Comparison of ENCODE assay signal across 8 mouse cellular contexts in the genomic region with DNA sequence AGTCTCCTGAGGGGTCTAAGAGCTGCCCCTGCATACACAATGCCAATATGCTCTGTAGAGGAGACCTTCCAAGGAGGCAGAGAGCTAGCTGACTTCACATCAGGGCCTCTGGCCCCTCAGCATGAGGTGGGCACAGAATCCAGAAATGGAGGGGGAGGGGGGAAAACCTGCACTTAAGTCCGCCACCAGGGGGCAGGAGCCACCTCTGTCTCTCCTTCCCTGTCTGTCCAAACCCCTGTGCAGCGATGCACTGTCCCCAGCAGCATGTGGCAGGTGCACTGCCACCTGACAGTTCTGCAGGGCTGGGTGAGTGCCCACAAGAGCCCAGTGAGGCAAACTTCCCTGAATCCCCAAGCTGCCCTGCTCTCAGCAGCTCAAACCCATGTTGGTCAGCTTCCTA. TPM values are rescaled to one million over a fixed set of nuclear protein-coding genes. Genes with fewer than 3 reads are reported as not detected.
DNase-seq lines count a peak whose midpoint lies in the region.

No protein-coding gene starts in this region.

- peak; percentile 15 for DNase-seq in cerebellum, adult 11-12 months
- DNase-seq in cerebellum, adult 11 months, result no peak
- DNase-seq in 3134 (ENCODE audit: extremely low read depth, insufficient read length, low spot score), result peak; percentile 50
- DNase-seq in adrenal gland, adult 18-20 months (ENCODE audit: low spot score in 2 of 2), result peak; percentile 41 to 44
- DNase-seq in frontal cortex, postnatal 36 days (ENCODE audit: low spot score in 2 of 2), result peak; percentile 33 to 35
- peak; percentile 75 for DNase-seq in kidney, postnatal 10 days
- DNase-seq in lung, postnatal 10 days, result peak; percentile 62
- peak; percentile 26 for DNase-seq in right cerebral cortex, postnatal 25 days

RNA-seq across cellular contexts. Expression of a gene that starts 39.0 kb away (rescaled TPM):
- 1 to 10 TPM in 1 of 2 experiments, under 1 TPM in 1; 0.66 to 1.1 TPM for total RNA-seq in adrenal gland, adult 18-20 months (2021)

RNA-seq across cellular contexts. Expression of a gene that starts 39.3 kb away (rescaled TPM):
- total RNA-seq in adrenal gland, adult 18-20 months (2021), result 10 to 100 TPM; 26.0 to 29.9 TPM
